Mouse (Mus musculus) erythroblast, embryonic 14.5 days (primary cell): ENCODE results near the gene Syn3.

Experiments used
- GATA1 ChIP-seq: IDR thresholded peaks from 2 replicates; pipeline ENCODE4 v1.6.1; 2012; ENCODE audit warnings: low read length, inconsistent platforms, mixed read lengths
- TAL1 ChIP-seq: IDR thresholded peaks from 3 replicates; pipeline ENCODE4 v1.6.1; 2012; ENCODE audit warnings: low read length, inconsistent platforms, mixed read lengths

GRCm38 (mm10) chr10:86201006-86201405, 297.7 kb downstream of the Syn3 start:
- TF ChIP-seq GATA1 (no peak), TAL1 (no peak)
